Mouse (Mus musculus) CD8-positive naive resting alpha-beta T cell, adult 2 months (primary cell): ENCODE data around the gene Cyp1a2.

ENCODE experiments used
- DNase-seq, 2 experiments: peaks; one replicate each; pipeline ENCODE4 v3.0.0; 2022; ENCODE audit warnings: low read depth in 2 of 2, low spot score in 2 of 2

Cyp1a2 gene

DNA sequence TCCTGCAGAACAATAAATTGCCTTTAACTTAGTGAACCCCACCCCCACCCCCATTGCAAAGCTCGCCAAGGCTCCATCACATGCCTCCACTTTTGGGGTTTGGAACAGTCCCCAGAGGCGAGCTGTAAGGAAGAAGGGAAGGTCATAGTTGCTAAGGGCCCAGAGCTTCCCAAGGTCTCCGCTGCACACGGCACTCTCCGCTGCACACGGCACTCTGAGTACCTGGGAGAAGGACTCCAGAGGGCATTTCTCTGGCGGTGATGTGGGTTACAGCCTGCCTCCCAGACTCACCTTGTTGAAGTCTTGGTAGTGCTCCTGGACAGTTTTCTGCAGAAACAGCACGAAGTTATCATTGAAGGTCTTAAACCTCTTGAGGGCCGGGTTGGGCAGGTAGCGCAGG, 2.1 kb downstream of the Cyp1a2 start:
- DNase-seq, result no peak

DNA sequence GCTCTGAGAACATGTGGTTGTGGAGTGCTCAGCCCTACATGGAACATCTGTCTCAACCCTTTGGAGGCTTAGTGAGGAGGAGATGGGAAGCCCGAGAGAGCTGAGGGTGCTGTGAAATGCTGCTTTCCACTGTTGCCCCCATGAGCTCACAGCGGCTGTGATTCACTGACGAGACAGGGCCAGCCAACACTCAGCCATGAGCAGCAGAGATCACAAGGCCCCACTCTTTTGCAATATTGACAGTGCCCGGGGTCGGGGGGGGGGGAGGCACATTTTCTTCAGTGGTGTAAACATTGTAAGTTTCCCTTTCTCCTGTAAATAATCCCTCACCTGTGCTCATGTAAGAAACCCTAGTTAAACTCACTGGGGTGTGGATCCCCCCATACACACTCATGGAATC, 12.0 kb downstream of the Cyp1a2 start:
- DNase-seq, result no peak

DNA sequence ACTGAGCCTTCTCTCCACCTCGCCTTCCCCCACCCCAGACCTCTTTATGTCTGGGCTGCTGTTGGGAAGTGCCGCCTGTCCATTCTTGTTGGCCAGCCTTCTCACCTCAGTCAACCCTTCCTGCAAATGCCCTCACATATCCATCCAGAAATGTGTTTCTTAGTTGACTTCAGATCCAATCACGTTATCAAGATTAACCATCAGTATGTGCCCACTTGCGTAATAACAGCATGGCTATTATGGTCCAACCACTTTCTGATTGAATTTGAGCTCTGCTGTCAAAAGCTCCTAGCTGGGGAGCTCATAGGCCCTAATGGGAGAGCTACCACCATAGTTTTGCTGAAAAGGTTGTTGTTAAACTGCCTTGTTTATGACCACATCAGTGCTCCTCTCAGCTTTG, 12.5 kb downstream of the Cyp1a2 start:
- DNase-seq, result no peak

DNA sequence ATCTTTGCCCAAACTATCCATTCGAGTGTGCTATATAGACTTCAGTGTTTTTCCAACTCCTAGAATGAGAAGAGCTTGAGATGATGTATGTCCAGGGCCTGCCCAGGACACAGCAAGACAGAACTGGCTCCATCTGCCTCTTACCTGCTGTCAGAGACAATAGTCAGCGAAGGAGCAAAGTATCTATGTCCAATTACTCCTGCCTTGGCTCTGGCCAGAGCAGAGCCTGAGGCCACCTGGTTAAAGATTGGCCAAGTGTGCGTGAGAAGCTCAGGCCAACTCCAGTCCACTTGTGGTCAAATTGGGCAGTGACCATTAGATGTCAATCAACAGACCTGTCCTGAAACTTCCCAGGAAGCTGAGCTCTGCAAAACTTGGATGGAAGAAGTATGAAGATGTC, 13.9 kb downstream of the Cyp1a2 start:
- no peak for DNase-seq

DNA sequence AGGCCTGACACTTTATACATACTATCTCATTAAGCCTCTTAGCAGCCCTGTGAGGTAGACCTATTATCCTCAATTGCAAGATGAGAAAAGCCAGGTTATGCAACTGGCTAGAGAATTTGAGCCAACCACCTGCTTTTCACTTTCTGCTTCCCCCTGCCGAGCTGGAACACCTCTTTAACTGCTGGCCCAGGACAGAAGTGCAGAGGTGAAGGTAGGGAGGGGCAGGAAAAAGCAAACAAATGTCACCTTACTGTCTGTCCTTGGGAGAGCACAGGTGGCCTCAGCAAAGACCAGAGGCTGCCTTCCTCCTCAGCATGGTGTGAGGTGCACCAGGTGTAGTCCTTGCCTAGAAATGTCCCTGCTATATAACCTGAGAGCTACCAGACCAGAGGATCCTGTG, 15.2 kb downstream of the Cyp1a2 start:
- no peak for DNase-seq

DNA sequence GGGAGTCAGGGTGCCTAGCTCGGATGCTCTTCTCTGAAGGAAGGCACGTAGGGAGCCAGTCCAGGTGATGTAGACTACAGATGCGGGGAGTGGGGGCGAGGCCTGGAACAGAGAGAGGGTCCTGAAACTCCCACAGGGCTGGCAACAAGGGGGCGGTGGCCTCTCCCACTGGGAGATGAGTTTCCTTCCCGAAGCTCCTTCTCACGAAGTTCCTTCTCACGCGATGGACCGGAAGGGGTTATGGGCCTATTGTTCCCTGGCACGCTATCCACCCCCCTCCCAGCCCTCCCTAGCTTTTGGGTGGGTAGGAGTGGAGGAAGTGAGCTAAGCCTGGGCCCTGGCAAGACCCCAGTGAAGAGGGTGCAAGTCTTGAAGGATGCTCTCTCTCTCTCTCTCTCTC, 15.7 kb downstream of the Cyp1a2 start:
- DNase-seq, result no peak

DNA sequence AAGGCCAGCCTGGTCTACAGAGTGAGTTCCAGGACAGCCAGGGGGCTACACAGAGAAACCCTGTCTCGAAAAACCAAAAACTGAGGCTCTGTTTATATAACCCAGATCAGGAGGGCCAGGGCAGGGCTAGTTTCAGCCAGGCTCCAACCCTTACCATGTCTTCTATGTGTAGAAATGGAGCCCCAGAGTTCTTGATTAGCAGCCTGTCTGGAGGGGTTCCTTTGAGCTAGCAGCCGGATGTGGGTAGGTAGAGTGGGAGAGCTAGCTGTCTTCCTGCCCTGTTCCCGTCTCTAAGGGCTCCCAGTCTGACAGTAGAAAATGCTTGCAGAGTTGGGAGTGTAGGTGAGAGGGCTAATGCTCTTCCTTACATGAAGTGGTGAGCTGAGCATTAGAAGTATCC, 16.4 kb downstream of the Cyp1a2 start:
- DNase-seq, result no peak

DNA sequence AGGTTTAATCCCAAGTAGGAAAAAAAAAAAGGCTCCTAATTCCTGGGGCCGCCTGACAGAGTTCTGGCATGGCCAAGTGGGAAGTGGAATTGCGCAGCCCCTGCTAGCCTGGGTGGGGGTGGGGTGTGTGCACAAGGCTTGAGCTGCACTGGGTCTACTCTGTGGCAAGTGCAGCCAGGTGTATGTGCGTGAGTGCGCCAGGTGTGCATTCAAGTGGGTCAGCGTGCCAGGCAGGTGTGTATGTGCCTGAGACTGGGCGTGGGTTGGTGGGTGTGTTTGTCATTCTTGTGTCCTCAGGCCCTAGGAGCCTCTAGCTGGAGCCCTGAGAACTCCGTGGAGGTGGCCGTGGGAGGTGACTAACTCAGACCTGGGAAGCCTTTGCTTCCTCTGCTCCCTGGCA, 17.0 kb downstream of the Cyp1a2 start:
- no peak for DNase-seq

DNA sequence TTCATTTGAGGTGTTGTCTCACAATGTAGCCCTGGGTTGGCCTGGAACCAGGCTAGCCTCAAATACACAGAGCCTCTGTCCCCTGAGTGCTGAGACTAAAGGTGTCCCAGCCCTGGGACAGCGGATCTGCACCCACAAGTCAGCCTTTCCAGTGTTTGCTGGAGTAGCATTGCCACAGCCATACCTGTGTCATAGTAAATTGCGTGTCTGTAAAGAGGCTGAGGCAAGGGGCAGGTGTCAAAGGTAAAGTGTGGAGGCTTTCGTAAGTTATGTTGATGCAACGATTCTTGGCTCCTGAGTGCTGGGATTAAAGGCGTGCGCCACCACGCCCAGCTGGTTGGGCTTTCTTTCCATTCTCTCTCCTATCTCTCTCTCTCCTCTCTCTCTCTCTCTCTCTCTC, 18.9 kb downstream of the Cyp1a2 start:
- no peak for DNase-seq

DNA sequence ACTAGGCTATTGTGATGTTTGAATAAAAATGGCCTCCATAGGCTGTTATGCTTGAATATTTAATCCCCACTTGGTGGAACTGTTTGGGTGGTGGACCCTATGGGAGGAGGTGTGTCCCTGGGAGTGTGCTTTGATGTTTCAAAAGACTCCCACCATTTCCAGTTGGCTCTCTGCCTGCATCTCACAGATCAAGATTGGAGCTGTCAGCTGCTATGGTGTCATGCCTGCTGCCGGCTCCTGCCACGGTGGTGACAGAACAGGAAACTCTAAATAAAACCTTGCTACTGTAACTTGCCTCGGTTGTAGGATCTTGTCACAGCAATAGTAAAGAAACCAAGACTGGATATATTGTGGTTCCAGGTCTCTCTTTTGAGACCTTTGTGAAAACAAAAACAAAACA, 22.0 kb downstream of the Cyp1a2 start:
- no peak for DNase-seq

DNA sequence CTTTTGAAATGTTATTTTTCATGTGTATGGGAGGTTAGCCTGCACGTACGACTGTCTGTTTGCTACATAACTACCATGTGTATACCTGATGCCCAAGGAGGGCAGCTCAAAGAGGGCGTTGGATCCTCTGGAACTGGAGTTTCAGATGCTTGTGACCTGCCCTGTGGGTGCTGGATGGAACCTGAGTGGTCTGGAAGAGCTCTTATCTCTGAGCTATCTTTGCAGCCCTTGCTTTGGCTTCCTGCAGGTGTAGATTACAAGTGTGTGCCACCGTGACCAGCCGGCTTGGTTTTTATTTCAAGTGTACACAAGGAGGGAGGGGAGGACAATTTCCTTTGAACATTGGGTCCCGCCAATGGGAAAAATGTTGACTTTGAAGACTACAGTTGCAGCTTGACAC, 23.0 kb downstream of the Cyp1a2 start:
- DNase-seq, result no peak

DNA sequence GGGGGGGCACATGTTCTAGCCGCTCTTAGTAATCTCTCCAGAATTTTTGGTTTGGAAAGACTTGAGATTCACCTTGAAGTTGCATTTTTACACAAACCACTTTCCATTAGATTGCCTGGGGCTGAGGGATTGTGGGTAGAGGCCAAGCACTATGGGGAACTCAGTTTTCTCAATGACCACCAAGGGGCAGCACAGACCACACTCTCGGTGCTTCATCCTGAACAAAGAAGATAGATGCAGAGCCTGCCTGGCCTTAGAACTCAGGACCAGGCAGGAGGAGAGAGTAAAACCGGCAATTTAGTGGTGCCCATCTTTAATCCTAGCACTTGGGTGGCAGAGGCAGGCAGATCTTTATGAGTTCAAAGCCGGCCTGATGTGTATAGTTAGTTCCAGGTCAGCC, 23.7 kb downstream of the Cyp1a2 start:
- DNase-seq, result peak; percentile 53 to 64

DNA sequence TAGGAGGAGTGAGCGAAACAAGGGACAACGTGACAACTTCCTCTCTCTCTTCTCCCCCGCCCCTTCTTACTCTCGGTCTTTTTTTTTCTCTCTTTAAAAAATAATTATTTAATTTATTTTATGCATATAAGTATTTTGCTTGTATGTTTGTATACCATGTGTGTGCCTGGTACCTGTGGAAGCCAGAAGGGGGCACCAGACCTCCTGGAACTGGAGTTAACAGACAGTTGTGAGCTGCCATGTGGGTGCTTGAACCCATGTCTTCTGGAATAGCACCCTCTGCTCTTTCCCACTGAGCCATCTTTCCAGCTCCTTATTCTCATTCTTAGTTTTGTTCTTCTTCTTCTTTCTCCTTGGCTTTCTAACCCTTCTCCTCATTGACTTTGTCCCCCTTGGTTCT, 24.5 kb downstream of the Cyp1a2 start:
- DNase-seq, result no peak

DNA sequence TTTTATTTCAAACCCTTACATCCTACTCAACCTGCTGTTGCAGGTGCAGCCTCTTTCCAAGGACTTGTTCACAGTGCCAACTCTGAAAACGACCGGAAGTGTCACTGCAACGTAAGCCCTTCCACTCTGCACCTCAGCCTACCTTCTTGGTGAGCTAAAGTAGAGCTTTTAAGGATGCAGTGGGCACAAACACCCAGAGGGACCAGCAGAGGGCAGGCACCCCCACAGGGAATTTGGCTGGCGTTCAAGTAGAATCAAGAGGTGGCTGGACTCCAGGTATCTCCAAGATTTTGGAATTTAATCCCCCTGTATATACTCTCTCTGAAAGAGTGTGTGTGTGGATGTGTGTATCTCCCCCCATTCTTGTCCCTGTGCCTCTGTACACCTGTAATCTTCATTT, 25.7 kb downstream of the Cyp1a2 start:
- DNase-seq, result no peak

DNA sequence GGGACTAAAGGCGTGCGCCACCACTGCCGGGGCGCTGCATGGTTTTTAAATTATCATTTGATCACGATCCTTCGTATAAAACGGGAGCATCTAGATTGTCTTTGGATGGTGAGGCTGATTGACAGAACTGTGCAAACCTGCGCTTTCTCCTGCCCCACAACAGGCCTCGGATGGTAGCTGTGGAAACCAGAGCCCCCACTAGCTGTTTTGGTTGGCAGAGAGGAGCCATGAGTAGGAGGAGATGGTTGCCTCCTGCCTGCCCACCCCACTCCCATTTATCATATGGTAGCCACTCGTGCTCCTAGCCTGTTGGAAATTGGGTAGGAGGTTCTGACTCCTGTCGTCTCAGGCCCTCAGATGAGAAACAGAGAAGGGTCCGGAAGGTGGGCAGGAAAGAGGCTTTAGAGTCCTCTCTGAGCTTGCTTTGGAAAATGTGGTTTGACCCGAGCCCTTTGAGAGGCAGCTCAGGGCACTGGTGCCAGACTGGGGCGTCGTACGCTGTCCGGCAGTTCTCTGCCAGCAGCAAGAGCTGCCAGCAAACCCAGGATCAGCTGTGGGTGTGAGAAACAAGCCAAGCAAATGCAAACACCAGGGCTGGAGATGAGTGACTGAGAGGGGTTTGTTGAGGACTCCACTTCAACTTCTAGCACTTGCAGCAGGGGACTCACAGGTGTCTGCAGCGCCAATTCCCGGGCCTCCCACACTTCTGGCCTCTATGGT, 26.7 kb downstream of the Cyp1a2 start:
- DNase-seq, result no peak

DNA sequence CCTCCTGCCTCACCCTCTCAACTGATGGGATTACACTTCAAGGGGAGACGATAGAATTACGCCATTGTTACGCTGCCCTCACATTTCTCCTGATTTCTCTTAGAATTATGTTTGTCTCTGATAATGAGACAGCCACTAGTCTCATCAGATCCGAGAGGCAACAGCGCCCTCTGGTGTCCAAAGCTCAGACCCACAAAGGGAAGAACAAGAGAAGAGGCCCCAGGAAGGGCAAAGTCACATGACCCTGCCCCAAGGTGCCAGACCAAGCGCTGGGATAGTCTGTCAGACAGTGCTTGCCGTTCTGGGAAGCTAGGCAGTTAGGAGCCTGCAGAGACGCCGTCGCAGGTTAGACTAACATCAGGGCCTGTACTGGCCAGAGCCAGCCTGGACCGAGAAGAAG, 27.8 kb downstream of the Cyp1a2 start:
- peak; percentile 94 to 97 for DNase-seq

DNA sequence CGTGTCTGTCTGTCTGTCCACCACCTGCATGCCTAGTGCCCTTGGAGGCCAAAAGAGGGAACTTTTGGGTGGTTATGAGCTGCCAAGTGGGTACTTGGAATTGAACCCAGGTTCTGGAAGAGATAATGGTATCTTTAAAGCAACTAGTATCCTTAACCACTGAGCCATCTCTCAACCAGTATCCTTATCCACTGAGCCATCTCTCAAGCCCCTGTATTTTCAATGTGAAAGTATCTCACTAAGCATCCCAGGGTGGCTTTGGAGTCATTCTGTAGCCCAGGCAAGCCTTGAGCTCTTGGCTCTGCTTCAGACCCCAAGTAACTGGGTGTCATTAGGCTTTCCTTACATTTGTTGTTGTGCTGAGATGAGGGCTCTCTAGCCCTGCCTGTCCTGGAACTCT, 28.5 kb downstream of the Cyp1a2 start:
- DNase-seq, result no peak

DNA sequence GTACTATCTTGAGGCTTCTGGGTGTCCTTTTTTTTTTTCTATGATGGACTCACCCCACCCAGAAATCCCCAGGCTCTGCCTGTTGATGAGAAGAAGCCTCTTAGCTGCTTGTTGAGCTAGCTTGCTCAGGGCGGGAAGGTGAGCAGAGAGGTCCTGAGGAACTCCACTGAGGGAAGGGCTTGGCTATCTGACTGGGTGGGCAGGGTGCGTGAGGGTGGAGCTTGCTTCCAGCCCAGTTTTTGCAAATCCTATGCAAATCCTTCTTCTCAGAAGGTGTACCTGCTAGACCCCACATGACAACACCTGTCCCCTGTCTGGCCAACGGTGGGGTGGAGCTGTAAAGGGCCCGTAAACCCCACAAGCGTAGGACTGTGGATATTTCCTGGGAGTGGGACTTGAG, 30.2 kb downstream of the Cyp1a2 start, which contains the start of gene Csk:
Csk (minus strand) TSS at position 349 of the 400 bp plus-strand sequence.
- no peak for DNase-seq

DNA sequence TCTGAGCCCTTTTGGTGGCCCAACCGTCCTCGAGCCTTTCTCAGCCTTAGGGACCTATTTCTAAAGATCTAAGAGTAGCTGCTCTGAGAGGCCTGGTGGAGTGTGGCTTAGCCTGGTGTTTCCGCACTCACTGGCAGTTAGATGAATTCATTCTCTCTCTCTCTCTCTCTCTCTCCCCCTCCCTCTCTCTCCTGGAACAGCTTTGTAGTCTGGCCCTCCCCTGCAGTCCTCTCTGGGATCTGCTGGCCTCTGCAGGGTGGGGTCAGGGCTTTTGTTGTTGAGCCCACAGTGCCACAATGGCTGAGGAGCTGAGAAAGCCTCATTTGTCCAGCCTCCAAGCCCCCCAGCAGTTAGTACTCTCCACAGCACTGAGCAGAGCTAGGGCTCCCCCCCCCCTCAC, 30.6 kb downstream of the Cyp1a2 start:
- no peak for DNase-seq

DNA sequence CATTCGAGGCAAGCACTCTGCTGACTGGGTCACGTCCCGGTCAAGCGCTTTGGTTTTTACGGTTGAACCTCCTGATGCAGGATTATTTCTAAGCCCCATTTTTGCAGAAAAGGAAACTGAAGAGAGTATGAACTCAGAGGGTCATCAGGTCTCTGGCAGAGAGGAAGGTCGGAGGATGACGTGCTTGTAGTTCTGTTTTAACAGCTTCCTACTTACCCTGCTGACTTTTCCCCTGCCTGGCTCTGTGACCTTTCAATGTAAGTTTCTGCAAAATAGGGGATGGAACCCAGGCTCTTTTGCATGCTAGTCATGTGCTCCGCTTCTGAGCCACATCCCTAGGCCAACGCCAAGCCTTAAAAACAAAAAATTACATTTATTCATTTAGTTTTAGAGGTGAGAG, 31.2 kb downstream of the Cyp1a2 start:
- no peak for DNase-seq

DNA sequence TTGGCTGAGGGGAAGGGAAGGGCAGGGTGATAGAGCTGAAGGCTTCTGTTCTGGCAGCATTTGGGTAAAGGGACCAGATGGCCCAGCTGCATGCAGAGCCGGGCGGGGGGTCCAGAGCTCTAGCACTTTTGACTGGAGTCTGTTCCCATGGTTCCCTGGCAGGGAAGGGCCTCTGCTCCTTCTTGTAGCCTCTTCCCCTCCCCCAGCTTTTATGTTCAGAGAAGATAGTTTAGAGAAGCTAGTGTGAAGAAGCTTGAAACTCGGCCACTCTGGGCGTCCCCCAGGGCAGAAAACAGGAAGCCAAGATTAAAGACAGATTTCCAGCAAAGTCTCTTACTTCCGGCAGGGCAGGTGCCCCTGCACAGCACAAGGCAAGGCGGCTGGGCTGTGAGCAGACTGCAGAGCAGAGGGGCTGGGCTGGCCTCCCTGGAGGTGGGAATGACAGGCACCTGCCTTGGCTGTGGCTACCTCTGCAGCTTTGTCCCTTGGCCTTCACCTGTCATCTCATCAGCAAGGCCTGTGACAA, 32.7 kb downstream of the Cyp1a2 start:
- peak in 1 of 2 experiments; percentile 52 for DNase-seq

DNA sequence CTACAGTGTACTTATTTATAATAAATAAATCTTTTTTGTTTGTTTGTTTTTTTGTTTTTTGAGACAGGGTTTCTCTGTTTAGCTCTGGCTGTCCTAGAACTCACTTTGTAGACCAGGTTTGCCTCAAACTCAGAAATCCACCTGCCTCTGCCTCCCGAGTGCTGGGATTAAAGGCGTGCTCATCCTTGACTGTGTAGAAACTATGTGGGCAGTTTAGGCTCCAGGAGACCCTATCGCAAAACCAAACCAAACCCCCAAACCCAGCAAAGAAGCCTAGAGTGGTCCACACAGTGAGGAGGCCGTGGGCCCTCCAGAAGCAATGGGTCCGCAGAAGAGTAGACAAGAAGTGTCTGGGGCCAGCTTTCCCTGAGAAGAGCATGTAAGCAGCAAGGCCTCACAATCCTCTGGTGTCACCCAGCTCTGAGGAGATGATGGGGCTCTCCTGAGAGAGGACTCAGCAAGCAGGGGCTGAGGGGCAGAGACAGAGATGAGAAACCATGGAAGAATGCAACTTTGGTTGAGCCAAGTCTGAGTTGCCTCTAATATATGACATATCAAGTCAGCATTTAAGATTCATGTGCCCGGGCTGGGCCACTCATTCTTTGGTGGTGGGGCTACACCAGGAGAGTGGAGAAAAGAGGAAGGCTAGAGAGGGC, 33.2 kb downstream of the Cyp1a2 start:
- DNase-seq, result no peak
